Mouse (Mus musculus): Measurements from ENCODE around the gene Sos2.
A peak's percentile ranks its signal among the peaks of the same experiment; 100 is the strongest.

Sos2 gene

DNA sequence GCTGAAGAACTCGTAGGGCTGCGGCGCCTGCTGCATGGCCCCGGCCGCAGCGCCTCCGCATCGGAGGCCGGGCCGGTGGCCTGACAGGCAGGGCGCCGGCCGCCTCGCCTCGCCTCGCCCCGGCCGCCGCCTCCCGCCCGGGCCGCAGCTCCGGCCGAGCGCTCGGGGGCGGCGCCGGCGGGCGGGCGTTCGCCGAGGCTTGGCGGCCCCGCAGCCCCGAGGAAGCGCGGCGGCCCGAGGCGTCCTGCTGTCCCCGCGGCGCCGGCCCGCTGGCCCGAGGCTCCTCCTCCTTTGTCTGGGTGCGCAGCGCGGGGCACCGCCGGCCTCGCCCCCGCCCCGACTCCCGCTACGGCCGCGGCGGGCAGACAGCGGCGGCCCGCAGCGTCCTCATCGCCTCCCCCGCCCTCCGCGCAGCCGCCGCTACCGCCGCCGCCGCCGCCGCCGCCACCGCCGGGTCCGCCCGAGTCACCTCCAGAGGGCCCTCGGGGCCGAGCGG lies at the start of gene Sos2:
Sos2 (minus strand) TSS at position 287 of the 496 bp plus-strand sequence.
- no peaks in the 10 kb centered on the region for H3K36me3 ChIP-seq (ENCODE audit: control insufficient read depth, insufficient read depth, low read length, poor library complexity, severe bottlenecking)
- H3K27me3 ChIP-seq (ENCODE audit: control insufficient read depth, insufficient read depth, low read length, poor library complexity, severe bottlenecking), result no peaks in the 10 kb centered on the region
- peak; percentile 57 for DNase-seq (ENCODE audit: low read depth, low spot score)

DNA sequence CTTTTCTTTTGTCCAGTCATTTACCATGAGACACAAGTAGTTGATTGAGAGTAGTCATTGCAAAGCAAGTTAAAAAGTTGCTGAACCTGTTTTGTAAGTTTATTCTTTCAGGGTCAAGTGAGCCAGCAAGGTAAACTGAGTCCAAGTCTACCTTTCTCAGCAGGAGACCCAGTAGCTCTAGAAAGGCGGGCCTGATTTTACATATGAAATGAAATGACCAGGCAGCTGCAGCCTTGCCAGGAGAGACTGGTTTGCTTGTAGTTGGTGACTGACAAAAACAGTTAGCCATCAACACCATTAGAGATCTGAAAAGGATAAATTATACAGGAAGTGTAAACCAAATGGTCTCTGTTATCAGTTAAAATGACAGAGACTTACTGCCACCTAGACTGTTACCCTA lies 48.7 kb upstream of the Sos2 start:
- DNase-seq (ENCODE audit: low read depth, low spot score), result no peak
- Histone ChIP-seq H3K36me3 (ENCODE audit: control insufficient read depth, insufficient read depth, low read length, poor library complexity, severe bottlenecking) (no peaks in the 10 kb centered on the region), H3K27me3 (ENCODE audit: control insufficient read depth, insufficient read depth, low read length, poor library complexity, severe bottlenecking) (no peaks in the 10 kb centered on the region)

- no peak for DNase-seq (ENCODE audit: low read depth, low spot score)
- Histone ChIP-seq H3K27me3 (ENCODE audit: control insufficient read depth, insufficient read depth, low read length, poor library complexity, severe bottlenecking) (no peaks in the 10 kb centered on the region), H3K36me3 (ENCODE audit: control insufficient read depth, insufficient read depth, low read length, poor library complexity, severe bottlenecking) (no peaks in the 10 kb centered on the region)
Observed at GRCm38 (mm10) chr12:69729246-69729645, 47.6 kb upstream of the Sos2 start.

GRCm38 (mm10) chr12:69724711-69725460 lies 43.2 kb upstream of the Sos2 start, which contains the start of the genes L2hgdh and Atp5s:
L2hgdh (minus strand) TSS chr12:69724873.
Atp5s (plus strand) TSS chr12:69724950.
- DNase-seq (ENCODE audit: low read depth, low spot score), result peak; percentile 96
- H3K27me3 ChIP-seq (ENCODE audit: control insufficient read depth, insufficient read depth, low read length, poor library complexity, severe bottlenecking), result no peaks in the 10 kb centered on the region
- no peaks in the 10 kb centered on the region for H3K36me3 ChIP-seq (ENCODE audit: control insufficient read depth, insufficient read depth, low read length, poor library complexity, severe bottlenecking)

DNA sequence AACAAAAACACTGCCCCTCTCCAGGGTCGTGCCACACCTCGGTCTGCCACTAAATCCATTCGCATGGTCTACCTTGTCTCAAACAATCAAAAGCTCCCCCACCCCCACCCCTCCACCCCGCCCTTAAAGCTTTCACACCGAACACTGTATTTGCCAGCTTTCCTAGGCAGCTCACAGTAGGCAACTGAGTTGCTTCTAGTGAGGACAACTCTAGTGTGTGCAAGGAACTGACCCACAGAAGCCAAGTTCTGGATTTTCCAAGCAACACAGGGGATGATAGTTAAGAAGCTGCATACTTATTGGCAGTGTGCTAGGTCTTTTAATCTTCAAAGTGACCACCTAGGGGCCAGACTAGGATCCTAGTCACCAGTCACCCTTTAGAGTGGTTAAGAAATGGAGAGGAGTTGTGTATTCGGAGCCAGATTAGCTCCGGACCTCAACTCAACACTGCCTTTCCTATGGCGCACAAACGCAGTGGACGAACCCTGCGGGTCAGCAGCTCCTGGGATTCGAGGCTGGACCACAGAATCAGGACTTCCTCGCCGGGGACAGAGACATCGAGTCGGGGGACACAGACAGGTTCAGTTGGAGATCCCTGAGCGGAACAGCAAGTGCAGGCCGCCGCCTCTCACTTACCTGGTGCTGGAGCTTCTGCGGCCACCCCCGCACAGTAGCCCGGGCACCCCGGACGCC lies 42.5 kb upstream of the Sos2 start:
- no peak for DNase-seq (ENCODE audit: low read depth, low spot score)
- Histone ChIP-seq H3K36me3 (ENCODE audit: control insufficient read depth, insufficient read depth, low read length, poor library complexity, severe bottlenecking) (0 out of 2 replicates have a peak, but pooled peaks cover 2% of the 10 kb centered on the region), H3K27me3 (ENCODE audit: control insufficient read depth, insufficient read depth, low read length, poor library complexity, severe bottlenecking) (no peaks in the 10 kb centered on the region)

- Histone ChIP-seq H3K27me3 (ENCODE audit: control insufficient read depth, insufficient read depth, low read length, poor library complexity, severe bottlenecking) (no peaks in the 10 kb centered on the region), H3K36me3 (ENCODE audit: control insufficient read depth, insufficient read depth, low read length, poor library complexity, severe bottlenecking) (0 out of 2 replicates have a peak, but pooled peaks cover 2% of the 10 kb centered on the region)
- DNase-seq (ENCODE audit: low read depth, low spot score), result no peak
Observed at GRCm38 (mm10) chr12:69723376-69723775, 41.7 kb upstream of the Sos2 start.

GRCm38 (mm10) chr12:69722857-69723256 lies 41.2 kb upstream of the Sos2 start:
- H3K27me3 ChIP-seq (ENCODE audit: control insufficient read depth, insufficient read depth, low read length, poor library complexity, severe bottlenecking), result no peaks in the 10 kb centered on the region
- DNase-seq (ENCODE audit: low read depth, low spot score), result no peak
- 0 out of 2 replicates have a peak, but pooled peaks cover 2% of the 10 kb centered on the region for H3K36me3 ChIP-seq (ENCODE audit: control insufficient read depth, insufficient read depth, low read length, poor library complexity, severe bottlenecking)

DNA sequence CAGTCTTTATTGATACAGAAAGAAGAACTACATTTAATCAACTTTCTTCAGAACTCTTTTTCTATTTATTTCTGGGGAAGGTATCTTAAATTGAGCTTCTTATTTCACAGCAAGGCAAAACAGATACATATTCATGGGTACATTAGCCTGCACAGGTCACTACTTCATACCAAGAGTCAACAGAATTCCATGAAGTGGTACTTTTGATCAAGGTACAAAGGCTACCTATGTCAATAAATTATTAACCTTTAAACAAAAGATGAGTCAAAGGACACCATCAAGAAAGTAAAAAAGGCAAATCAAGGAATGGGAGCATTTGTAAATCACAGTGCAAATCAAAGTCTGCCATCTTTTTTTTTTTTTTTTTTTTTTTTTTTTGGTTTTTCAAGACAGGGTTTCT lies 32.0 kb upstream of the Sos2 start:
- no peaks in the 10 kb centered on the region for H3K36me3 ChIP-seq (ENCODE audit: control insufficient read depth, insufficient read depth, low read length, poor library complexity, severe bottlenecking)
- no peak for DNase-seq (ENCODE audit: low read depth, low spot score)

GRCm38 (mm10) chr12:69704799-69705458 lies 23.3 kb upstream of the Sos2 start:
- H3K27me3 ChIP-seq (ENCODE audit: control insufficient read depth, insufficient read depth, low read length, poor library complexity, severe bottlenecking), result no peaks in the 10 kb centered on the region
- DNase-seq (ENCODE audit: low read depth, low spot score), result no peak
- H3K36me3 ChIP-seq (ENCODE audit: control insufficient read depth, insufficient read depth, low read length, poor library complexity, severe bottlenecking), result no peaks in the 10 kb centered on the region

More for the DNA sequence above, 32.0 kb upstream of the Sos2 start:
- no peaks in the 10 kb centered on the region for H3K27me3 ChIP-seq (ENCODE audit: control insufficient read depth, insufficient read depth, low read length, poor library complexity, severe bottlenecking)

GRCm38 (mm10) chr12:69698352-69698751 lies 16.7 kb upstream of the Sos2 start:
- no peak for DNase-seq (ENCODE audit: low read depth, low spot score)
- H3K36me3 ChIP-seq (ENCODE audit: control insufficient read depth, insufficient read depth, low read length, poor library complexity, severe bottlenecking), result no peaks in the 10 kb centered on the region
- H3K27me3 ChIP-seq (ENCODE audit: control insufficient read depth, insufficient read depth, low read length, poor library complexity, severe bottlenecking), result no peaks in the 10 kb centered on the region

DNA sequence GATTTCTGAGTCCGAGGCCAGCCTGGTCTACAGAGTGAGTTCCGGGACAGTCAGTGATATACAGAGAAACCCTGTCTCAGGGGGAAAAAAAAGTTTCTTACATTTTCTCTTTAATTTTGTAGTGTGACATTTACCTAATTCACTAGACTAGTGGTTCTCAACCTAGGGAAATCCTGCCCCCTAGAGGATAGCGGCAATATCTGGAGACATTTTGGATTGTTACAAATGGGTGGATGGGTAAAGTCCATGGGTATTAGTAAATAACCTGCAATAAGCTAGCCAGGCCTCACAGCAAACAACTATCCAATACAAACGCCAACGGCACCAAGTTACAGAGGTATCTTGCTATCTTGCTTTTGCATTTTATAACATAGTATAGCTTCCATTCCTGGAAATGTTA lies 15.1 kb upstream of the Sos2 start:
- H3K27me3 ChIP-seq (ENCODE audit: control insufficient read depth, insufficient read depth, low read length, poor library complexity, severe bottlenecking), result no peaks in the 10 kb centered on the region
- peak; percentile 81 for DNase-seq (ENCODE audit: low read depth, low spot score)
- H3K36me3 ChIP-seq (ENCODE audit: control insufficient read depth, insufficient read depth, low read length, poor library complexity, severe bottlenecking), result no peaks in the 10 kb centered on the region

DNA sequence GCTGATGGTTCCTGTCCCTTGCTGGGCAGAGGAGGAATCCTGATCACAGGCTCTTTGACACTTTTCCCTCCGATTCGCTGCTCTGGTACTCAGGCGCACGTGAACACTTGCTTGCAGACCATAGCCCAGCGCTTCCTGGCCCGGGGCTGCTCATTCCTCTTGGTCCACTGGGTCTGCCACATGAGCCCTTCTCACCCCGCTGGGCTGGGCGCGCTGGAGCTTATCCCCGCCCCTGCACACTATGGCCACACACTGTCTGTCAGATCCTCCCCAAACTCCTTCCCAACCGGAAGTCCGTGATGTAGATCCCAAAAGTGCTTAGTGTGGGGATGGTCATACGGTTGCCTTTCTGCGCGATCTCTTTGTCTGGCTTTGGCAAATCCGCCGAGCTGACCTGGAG lies 11.8 kb upstream of the Sos2 start:
- no peak for DNase-seq (ENCODE audit: low read depth, low spot score)
- Histone ChIP-seq H3K27me3 (ENCODE audit: control insufficient read depth, insufficient read depth, low read length, poor library complexity, severe bottlenecking) (no peaks in the 10 kb centered on the region), H3K36me3 (ENCODE audit: control insufficient read depth, insufficient read depth, low read length, poor library complexity, severe bottlenecking) (no peaks in the 10 kb centered on the region)

GRCm38 (mm10) chr12:69690714-69691113 lies 9.1 kb upstream of the Sos2 start:
- no peak for DNase-seq (ENCODE audit: low read depth, low spot score)
- no peaks in the 10 kb centered on the region for H3K27me3 ChIP-seq (ENCODE audit: control insufficient read depth, insufficient read depth, low read length, poor library complexity, severe bottlenecking)

GRCm38 (mm10) chr12:69689094-69689493 lies 7.4 kb upstream of the Sos2 start:
- Histone ChIP-seq H3K36me3 (ENCODE audit: control insufficient read depth, insufficient read depth, low read length, poor library complexity, severe bottlenecking) (no peaks in the 10 kb centered on the region), H3K27me3 (ENCODE audit: control insufficient read depth, insufficient read depth, low read length, poor library complexity, severe bottlenecking) (no peaks in the 10 kb centered on the region)
- DNase-seq (ENCODE audit: low read depth, low spot score), result no peak

More at GRCm38 (mm10) chr12:69690714-69691113, 9.1 kb upstream of the Sos2 start:
- no peaks in the 10 kb centered on the region for H3K36me3 ChIP-seq (ENCODE audit: control insufficient read depth, insufficient read depth, low read length, poor library complexity, severe bottlenecking)

DNA sequence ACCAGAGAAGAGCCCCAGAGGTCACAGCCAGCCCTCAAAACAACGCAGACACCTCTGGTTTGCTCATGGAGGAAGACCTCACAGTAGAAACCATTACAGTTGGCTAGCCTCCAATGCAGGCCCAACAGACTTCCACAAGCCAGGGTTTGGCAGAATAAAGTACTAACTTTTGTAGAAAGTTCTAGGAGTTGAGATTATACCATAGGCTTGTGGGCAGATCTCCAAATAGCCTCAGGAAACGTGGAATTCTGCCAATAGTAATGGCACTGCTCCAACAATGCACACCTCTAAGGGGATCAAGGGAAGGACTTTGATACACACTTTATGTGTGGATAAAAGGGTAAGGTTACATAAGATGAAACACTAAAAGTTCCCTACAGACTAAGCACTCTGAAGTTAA lies 6.7 kb upstream of the Sos2 start:
- no peaks in the 10 kb centered on the region for H3K27me3 ChIP-seq (ENCODE audit: control insufficient read depth, insufficient read depth, low read length, poor library complexity, severe bottlenecking)
- no peak for DNase-seq (ENCODE audit: low read depth, low spot score)
- no peaks in the 10 kb centered on the region for H3K36me3 ChIP-seq (ENCODE audit: control insufficient read depth, insufficient read depth, low read length, poor library complexity, severe bottlenecking)
